Mouse (Mus musculus) left cerebral cortex, adult 18-20 months (tissue): ENCODE measurements around the gene Ralgps1. TPM values are rescaled to one million over a fixed set of nuclear protein-coding genes. Genes with fewer than 3 reads are reported as not detected.
A peak's percentile ranks its signal among the peaks of the same experiment; 100 is the strongest.

Experiments
- DNase-seq, 2 experiments: peaks; one replicate each; pipeline ENCODE4 v3.0.0; 2021 to 2022; ENCODE audit warnings: low spot score in 2 of 2, mixed read lengths in 1 of 2
- total RNA-seq, 2 experiments: library from RNA; stranded (reverse); gene quantifications; 2 replicates each; pipeline ENCODE4 v1.2.3; 2021

The Ralgps1 gene
- total RNA-seq, 2 experiments from 2014 or later = 63.7 to 63.9 TPM

DNA sequence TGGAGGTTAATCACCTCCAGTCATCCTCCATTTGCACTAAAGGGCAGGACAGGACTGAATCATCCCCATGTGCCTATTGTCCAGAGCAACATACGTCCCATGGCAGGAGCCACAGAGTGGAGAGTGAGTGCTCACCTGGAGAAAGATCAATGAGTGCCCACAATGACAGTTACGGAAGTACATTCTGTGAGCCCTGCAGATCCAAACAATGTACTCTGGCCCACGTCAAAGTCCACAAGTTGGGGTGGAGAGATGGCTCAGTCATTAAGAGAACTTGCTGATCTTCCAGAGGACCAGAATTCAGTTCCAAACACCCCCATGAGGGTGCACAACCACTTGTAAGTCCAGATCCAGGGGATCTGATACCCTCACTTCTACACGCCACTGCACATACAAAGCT, 7.4 kb downstream of the Ralgps1 start:
- DNase-seq = no peak

DNA sequence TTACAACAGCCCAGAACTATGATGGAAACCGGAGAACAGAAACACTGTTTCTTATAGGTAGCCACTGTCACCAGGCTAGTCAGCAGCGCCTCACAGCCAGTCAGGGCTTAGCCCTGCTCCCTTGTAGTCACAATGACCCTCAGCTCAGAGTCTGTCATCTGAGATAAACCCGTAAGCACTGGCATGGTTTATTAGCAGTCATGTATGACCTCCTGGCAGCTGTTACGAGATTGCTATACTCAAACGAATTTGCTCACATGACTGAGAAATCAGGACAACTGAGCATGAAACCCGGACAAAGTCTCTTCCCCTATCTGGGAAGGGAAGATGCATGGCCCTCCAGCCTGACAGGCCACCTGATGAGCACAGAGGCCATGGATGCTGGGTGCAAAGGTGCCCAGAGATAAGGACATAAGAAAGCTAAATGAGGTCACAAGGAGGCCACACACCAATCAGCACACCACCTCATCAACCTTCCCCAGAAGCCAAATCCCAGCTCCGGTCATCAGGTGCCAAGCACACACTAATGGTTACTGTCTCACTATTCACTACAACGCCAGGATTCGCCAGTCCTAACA, 10.1 kb downstream of the Ralgps1 start:
- DNase-seq = peak in 1 of 2 experiments; percentile 0

DNA sequence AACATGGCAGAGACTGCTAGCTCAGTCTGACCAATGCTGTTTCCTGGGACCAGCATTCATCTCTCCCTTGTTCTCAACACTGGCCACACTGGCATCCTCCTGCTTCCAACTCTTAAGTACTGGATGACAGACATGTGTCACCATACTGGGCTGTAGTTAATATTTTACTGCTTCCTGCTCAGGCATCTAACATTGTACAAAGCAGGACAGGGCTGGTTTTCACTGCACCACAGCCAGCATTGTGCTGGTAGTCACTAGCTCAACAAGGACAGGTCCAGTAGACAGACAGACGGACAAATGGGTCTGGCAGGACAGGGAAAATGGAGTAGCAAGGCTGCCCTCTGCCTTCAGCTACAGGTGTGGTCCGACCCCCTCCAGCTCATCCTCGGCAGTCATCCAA, 10.7 kb downstream of the Ralgps1 start:
- no peak for DNase-seq

- DNase-seq = no peak
These were observed 12.1 kb downstream of the Ralgps1 start for GRCm38 (mm10) chr2:33359184-33359583.

GRCm38 (mm10) chr2:33357250-33357838, 13.9 kb downstream of the Ralgps1 start:
- no peak for DNase-seq

- peak; percentile 71 to 72 for DNase-seq
These were observed 15.7 kb downstream of the Ralgps1 start for GRCm38 (mm10) chr2:33355558-33355957.

- DNase-seq = no peak
These were observed 17.9 kb downstream of the Ralgps1 start for GRCm38 (mm10) chr2:33353432-33353831.

GRCm38 (mm10) chr2:33351449-33351848, 19.8 kb downstream of the Ralgps1 start:
- no peak for DNase-seq

DNA sequence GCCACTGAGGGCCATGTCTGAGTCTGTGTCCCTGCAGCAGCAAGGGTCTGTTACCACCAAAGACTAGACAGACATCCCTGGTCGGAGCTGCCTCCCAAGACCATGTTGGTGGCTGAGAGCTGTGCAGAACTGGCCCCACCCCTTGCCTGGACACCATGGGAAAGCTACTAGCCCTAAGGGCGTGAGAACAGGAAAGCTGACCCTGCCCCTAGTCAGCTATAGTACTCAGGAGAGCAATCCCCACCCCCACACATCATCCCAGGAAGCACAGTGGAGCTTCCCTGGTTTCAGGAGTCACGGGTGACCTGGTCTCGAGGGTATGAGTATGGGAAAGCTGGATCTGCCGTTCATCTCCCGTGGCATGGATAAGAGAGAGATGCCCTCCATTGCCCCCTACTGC, 20.4 kb downstream of the Ralgps1 start:
- DNase-seq = no peak

DNA sequence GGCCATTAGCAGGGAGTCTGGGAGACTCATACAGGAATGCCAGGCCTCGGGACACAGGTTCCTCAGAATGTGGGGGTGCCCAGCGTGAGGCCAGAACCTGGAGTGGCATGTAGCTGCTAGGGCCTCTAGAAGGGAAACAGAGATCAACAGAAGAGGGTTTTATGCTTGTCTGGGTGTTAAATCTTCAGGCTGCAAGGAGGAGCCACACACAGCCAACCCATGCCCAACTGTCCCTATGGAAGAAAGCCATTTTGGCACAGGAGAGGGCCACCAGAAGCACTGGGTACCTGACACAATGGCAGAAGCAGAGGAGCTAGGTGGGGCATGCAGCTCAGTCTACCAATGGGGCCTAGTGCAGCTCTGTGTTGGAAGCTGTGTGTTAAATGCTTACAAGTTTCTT, 21.7 kb downstream of the Ralgps1 start:
- no peak for DNase-seq

DNA sequence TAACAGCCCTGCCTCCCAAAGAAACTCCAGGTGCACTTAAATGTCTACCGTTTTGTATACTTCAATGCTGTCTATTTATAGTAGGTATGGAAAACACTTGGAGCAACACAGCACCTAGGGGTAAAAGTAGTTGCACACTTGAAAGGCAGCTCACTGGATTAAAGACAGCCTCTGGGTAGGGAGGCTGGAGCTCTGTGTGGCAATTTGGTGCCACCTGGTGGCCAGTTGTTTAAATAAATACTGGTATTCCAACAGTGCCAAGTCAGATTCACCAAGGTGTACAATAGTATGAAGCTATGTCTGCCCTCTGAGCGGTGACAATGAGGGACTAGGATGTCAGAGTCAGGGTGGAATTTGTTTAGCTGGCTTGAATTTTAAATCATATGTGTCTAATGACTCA, 22.2 kb downstream of the Ralgps1 start:
- DNase-seq = peak; percentile 81 to 83

DNA sequence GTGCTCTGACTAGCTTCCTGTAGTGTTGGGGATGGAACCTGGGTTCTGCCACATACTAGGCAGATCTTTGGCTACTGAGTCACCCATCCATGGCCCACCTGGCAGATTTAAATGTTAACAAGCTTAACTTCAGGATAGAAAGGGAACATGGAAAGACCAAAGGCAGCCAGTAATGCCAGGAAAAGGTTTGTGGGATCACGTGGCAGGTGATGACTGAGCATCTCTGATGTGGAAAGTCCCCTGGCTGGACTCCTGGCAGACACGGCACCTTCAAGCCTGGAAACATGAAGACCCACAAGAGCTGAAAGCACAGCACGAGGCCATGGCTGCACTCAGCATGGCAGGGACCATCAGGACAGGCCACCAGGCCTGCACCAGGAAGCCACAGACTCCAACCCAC, 23.0 kb downstream of the Ralgps1 start:
- DNase-seq = no peak

GRCm38 (mm10) chr2:33347607-33348006, 23.7 kb downstream of the Ralgps1 start:
- DNase-seq = no peak

GRCm38 (mm10) chr2:33346749-33347148, 24.5 kb downstream of the Ralgps1 start:
- DNase-seq = no peak

DNA sequence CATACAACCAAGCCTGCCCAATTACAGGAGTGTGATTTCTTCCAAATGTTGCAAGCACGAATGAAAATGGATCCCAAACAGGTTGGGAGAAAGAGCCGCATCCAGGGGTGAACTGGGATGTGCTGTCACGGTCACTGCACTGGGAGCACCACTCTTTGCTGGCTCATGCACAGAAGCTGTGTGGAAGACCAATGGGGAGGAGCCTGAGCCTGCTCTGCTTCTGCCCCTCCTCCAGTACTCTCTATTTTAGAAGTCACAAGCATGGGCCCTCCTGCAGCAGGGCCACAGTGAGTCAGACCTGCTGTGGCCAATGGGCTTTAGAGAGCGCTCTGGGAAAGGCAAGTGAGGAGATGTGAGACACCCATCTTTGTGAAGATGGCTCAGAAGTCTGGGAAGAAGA, 25.3 kb downstream of the Ralgps1 start:
- DNase-seq = no peak

DNA sequence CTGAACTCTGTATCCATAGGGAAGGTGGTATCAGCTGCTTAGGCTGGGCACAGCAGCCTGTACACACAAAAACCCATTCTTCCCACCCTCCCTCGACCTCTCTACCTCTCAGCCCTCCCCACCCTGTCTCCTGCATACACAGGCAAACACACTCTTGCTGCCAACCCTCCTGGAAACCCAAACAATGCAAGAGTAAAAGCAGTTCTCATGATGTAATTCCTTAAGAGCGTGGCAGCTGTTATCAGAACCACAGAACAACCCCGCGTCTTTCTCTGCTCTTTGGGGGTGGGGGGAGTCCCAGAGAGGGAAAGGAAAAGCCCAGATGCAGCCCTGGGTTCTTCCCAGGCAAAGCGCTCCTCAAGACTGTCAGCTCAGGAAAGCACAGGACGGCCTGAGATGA, 25.8 kb downstream of the Ralgps1 start:
- no peak for DNase-seq

DNA sequence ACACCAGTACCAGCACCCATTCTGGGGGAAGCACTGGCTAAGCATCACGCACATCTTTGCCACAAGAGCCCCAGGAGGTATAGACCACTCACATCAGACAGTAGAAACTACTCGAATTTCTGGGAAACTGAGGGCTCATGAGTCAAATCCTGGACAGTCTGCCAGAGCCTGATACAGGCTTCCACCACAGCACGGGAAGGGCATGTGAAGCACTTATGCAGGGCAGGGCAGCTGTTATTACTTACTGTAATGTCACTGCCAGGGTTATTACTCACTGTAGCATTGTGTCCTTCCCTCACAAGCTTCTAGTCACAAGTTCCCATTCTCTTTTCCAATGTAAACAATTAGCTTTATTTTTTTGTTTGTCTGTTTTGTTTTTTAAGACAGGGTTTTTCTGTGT, 27.9 kb downstream of the Ralgps1 start:
- DNase-seq = no peak

GRCm38 (mm10) chr2:33342148-33342547, 29.1 kb downstream of the Ralgps1 start:
- no peak for DNase-seq

- DNase-seq = no peak
These were observed 35.5 kb downstream of the Ralgps1 start for GRCm38 (mm10) chr2:33335789-33336188.

- no peak for DNase-seq
These were observed 41.7 kb downstream of the Ralgps1 start for GRCm38 (mm10) chr2:33329622-33330021.

- no peak for DNase-seq
These were observed 42.3 kb downstream of the Ralgps1 start for GRCm38 (mm10) chr2:33328941-33329340.

DNA sequence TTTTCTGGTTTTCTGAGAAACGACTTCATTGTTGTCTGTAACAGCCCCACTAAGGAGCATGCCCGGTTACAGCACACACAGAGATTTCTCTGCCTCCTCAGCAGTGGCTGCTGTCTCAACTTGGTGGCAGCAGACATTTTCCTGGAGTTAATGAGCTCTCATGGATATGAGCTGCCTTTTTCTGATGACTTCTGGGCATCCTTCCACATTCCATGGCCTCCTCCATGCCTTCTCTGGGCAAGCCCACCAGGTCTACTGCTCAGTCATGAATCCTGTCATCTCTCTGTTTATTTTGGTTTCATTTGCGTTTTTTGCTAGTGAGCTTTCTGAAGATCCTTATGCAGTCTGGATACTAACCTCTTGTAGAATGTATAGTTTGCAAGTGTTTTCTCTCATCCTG, 45.9 kb downstream of the Ralgps1 start:
- no peak for DNase-seq

- no peak for DNase-seq
These were observed 47.3 kb downstream of the Ralgps1 start for GRCm38 (mm10) chr2:33323799-33324595.
